Mouse (Mus musculus) olfactory bulb, adult 2 months (tissue): ENCODE data around the gene Lcn3.

Source experiments
- CTCF ChIP-seq: fragments of 200-500 bp; IDR thresholded peaks from 2 replicates; pipeline ENCODE4 v1.5.1; 2012; ENCODE audit warnings: low read depth, mild to moderate bottlenecking, low read length, moderate library complexity; ENCODE audit not compliant: insufficient read depth
- POLR2A ChIP-seq: fragments of 200-500 bp; IDR thresholded peaks from 2 replicates; pipeline ENCODE4 v1.6.1; 2012; ENCODE audit warnings: mild to moderate bottlenecking, low read depth, low read length, moderate library complexity; ENCODE audit not compliant: insufficient read depth

DNA sequence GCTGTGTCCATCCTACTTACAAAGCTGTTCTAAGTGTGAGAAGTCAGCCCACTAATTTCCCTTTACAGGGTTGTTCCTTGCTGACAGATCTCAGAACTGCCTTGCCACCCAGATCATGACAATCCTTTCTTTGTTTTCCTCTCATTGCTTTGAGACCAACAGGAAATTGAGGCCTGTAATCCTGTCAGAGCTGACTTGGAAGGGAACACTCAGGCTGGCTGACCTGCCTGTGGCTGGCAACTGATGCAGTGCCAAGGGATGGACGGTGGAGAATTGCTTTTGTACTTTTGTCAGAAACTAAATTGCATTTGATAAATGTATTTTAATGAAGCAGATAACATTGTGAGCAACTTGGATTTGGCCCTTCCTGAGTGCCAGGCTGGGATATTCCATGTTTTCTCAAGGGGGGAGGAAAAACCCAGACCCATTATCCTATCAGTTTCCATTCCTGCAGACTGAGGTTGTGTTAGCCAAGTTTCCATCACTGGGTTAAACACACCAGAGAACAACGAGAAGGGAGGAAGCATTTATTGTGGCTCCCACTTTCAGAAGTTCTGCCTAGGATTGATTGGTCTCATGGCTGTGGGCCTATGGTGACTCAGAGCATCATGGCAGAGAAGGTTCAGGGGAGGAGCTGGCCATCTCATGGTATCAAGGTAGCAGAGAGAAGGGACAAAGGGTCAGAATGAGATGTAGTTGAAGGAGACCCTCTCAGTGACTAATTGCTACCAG is 32.0 kb upstream of the Lcn3 start:
- TF ChIP-seq CTCF: no peak
- TF ChIP-seq POLR2A: no peak
